Mouse (Mus musculus) lung, embryonic 16.5 days (tissue): Measurements from ENCODE around the gene Rufy1. TPM values are rescaled to one million over a fixed set of nuclear protein-coding genes. Genes with fewer than 3 reads are reported as not detected.
"Not testable (repeated sequence)": the region's sequence is repeated elsewhere in the genome, so short reads cannot be mapped to it uniquely, and the experiment has no call there.

Experiments
- ATAC-seq: fragments of 200-750 bp; cut with Nextera tagmentation; 2 replicates; pipeline ENCODE4 v1.8.0; 2017; ENCODE audit warnings: low read depth, mild to moderate bottlenecking, moderate library complexity
- H3K27ac ChIP-seq: fragments of 300-500 bp; sonication (generic); 2 replicates; pipeline ENCODE4 v1.5.1; 2014; ENCODE audit warnings: mild to moderate bottlenecking, control low read depth, low read length
- H3K27me3 ChIP-seq: fragments of 300-500 bp; sonication (generic); 2 replicates; pipeline ENCODE4 v1.6.1; 2014; ENCODE audit warnings: low read depth, low read length, mixed read lengths; ENCODE audit not compliant: control insufficient read depth, insufficient read depth
- H3K36me3 ChIP-seq: fragments of 300-500 bp; sonication (generic); 2 replicates; pipeline ENCODE4 v1.6.1; 2014; ENCODE audit warnings: low read length; ENCODE audit not compliant: control insufficient read depth, insufficient read depth
- H3K4me1 ChIP-seq: fragments of 300-500 bp; sonication (generic); replicated peaks from 2 replicates; pipeline ENCODE4 v1.6.1; 2014; ENCODE audit warnings: low read length, mixed read lengths; ENCODE audit not compliant: control insufficient read depth, insufficient read depth
- H3K4me2 ChIP-seq: fragments of 300-500 bp; sonication (generic); 2 replicates; pipeline ENCODE4 v1.6.1; 2014; ENCODE audit warnings: low read depth, low read length, control low read depth
- H3K4me3 ChIP-seq: fragments of 300-500 bp; sonication (generic); 2 replicates; pipeline ENCODE4 v1.5.1; 2014; ENCODE audit warnings: mild to moderate bottlenecking, low read length, control low read depth
- H3K9ac ChIP-seq: fragments of 300-500 bp; sonication (generic); 2 replicates; pipeline ENCODE4 v1.6.1; 2014; ENCODE audit warnings: low read length, control low read depth
- H3K9me3 ChIP-seq: fragments of 300-500 bp; sonication (generic); 2 replicates; pipeline ENCODE4 v1.6.1; 2016; ENCODE audit warnings: low read length; ENCODE audit not compliant: control insufficient read depth
- WGBS: fragments of 180-500 bp; shearing (Covaris S2); extraction: QIAGEN DNeasy Blood & Tissue Kit; methylation state at CpG from one replicate; pipeline ENCODE4 v1.1.7; 2014; 5-methylcytosine and 5-hydroxymethylcytosine counted together
- polyA plus RNA-seq: library from polyadenylated mRNA; unstranded; fragments of >200 nt; fragmentation: Nextera tagmentation; extraction: Ambion mirVana; gene quantifications from 2 replicates; pipeline ENCODE4 v1.2.1, GENCODE M21; 2015

Rufy1 gene
- polyA plus RNA-seq, 1 experiment from 2014 or later = 23.6 TPM

DNA sequence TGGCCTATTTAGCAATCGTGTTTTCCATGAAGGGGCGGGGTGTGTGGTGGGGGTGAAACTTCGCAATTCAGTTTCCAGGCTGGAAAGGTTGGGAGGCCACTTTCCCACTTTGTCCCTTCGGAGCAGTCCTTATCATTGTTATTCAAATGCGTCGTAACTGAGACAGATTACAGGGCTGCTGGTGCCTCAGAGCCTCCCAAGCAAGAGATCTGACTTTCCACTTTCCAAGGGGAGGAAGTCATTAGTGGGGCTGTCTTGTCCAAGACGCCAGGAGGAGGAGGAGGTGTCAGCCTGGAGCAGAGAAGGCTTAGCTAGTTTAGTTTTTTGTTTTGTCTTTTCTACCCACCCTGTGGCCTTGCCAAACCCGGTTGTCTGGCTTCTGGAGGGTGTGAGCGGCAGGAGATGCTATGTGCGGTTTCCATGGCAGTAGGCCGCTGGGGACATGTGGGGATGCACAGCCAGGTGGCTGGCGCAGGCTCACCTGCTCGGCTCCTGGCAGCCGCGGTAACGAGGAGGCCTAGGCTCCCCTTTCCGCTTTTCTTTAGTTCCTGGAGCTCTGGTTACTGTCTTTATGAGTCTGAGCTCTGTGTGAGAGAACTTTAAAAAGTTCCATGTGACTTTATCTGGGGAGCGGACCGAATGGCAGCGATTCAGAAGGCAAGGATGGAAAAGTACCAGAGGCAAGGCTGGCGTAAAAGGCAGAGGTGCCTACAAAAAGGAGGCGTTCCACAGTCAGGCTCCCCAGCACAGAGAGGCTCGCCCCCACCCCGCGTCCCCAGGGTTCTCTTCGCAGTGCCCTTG is 26.4 kb upstream of the Rufy1 start:
- Histone ChIP-seq H3K36me3 (no peaks in the 10 kb centered on the region), H3K9ac (no peak overlapping the region), H3K4me1 (peaks cover 11% of the 10 kb centered on the region), H3K27ac (no peak overlapping the region), H3K4me3 (no peak overlapping the region), H3K4me2 (peak overlapping the region; percentile 30), H3K9me3 (no peaks in the 10 kb centered on the region), H3K27me3 (no peaks in the 10 kb centered on the region)
- ATAC-seq = peak; percentile 60; the same call in 1 of the 2 replicates
- 6% methylated on average over 26 of the region's 26 CpGs for WGBS

DNA sequence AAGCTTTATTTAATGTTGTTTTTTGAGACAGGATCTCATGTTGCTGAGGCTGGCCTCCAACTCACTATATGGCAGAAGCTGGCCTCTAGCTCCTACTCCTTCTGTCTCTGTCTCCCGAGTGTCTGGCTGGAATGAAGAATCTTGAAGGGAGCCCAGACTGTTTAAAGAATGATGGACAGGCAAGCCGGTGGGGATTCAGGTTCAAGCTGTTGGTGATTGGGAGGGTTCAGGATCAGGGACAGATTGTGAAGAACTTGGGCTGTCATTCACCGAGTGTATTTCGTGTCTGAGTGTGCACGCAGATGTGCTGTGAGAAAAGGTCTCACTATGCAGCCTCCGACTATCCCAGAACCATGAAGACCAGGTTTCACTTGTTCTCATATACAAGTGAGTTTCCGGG is 25.5 kb upstream of the Rufy1 start:
- 54% methylated on average over 7 of the region's 7 CpGs for WGBS
- Histone ChIP-seq H3K36me3 (no peaks in the 10 kb centered on the region), H3K27ac (no peak overlapping the region), H3K27me3 (no peaks in the 10 kb centered on the region), H3K9me3 (no peaks in the 10 kb centered on the region), H3K4me3 (no peak overlapping the region), H3K4me1 (peaks cover 11% of the 10 kb centered on the region), H3K4me2 (no peak overlapping the region), H3K9ac (no peak overlapping the region)
- ATAC-seq = no peak

DNA sequence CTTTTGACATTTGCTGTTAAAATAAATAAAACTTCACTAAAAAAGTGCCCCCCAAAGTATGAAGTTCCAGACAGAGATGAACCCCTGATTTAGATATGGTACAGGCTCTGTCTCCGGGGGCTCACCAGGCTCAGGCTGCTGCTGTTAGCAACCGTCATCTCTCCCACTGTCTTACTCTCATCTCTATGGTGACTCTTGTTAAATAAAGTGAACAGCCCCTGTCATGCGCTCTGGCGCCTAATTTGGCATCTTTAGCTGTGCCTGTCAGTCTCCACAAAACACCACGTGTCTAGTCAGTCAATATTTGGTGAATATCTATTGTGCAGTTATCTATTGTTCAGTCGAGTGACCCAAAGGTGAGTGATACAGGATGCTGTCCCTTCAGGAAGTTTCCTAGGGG is 24.0 kb upstream of the Rufy1 start:
- Histone ChIP-seq H3K27me3 (no peaks in the 10 kb centered on the region), H3K9ac (no peak overlapping the region), H3K36me3 (no peaks in the 10 kb centered on the region), H3K9me3 (no peaks in the 10 kb centered on the region), H3K27ac (no peak overlapping the region), H3K4me2 (no peak overlapping the region), H3K4me3 (no peak overlapping the region), H3K4me1 (peaks cover 11% of the 10 kb centered on the region)
- ATAC-seq = no peak
- WGBS = 50% methylated on average over 6 of the region's 6 CpGs

DNA sequence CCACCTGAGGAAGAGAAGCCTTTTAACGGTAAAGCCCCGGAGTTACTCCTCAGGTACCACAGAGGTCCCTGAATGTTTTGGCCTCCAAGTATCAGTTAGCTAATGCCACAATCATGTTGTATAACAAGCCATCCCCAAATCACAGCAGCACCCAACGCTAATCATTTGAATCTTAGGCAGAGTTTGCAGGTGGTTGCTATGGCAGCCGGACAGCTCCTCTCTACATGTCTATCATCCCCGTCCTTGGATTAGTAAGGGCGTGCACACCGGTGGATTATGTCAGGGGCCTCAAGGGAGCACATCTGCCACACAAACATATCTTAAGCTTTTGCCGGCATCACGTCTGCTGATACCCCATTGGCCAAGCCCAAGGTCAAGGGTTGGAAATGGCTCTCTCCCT is 19.3 kb upstream of the Rufy1 start:
- H3K4me1 ChIP-seq = 0 out of 2 replicates have a peak, but pooled peaks cover 3% of the 10 kb centered on the region
- no peak overlapping the region for H3K9ac ChIP-seq
- no peak overlapping the region for H3K4me3 ChIP-seq
- WGBS = 68% methylated on average over 9 of the region's 9 CpGs
- H3K9me3 ChIP-seq = no peaks in the 10 kb centered on the region
- no peaks in the 10 kb centered on the region for H3K27me3 ChIP-seq
- no peak overlapping the region for H3K27ac ChIP-seq
- no peaks in the 10 kb centered on the region for H3K36me3 ChIP-seq
- no peak for ATAC-seq
- no peak overlapping the region for H3K4me2 ChIP-seq

DNA sequence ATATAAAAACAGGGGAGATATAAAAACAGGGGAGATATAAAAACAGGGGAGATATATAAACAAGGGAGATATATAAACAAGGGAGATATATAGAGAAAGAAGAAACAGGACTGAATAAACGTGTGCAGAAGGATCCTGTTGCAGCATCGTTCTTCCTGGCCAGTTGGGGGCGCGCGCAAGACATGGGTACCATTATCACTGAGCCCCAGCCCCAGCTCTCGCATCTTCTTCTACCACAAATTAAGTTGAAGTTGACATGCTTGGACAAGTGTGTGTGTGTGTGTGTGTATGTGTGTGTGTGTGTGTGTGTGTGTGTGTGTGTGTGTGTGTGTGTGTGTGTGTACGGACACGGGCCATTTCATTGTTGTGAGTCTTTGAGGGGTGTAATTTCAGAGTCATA is 17.2 kb upstream of the Rufy1 start:
- H3K4me1 ChIP-seq, H3K27me3 ChIP-seq, ATAC-seq, H3K27ac ChIP-seq, H3K9ac ChIP-seq, H3K36me3 ChIP-seq, H3K4me2 ChIP-seq, H3K9me3 ChIP-seq, H3K4me3 ChIP-seq: not testable (repeated sequence)
- 62% methylated on average over 8 of the region's 8 CpGs for WGBS

DNA sequence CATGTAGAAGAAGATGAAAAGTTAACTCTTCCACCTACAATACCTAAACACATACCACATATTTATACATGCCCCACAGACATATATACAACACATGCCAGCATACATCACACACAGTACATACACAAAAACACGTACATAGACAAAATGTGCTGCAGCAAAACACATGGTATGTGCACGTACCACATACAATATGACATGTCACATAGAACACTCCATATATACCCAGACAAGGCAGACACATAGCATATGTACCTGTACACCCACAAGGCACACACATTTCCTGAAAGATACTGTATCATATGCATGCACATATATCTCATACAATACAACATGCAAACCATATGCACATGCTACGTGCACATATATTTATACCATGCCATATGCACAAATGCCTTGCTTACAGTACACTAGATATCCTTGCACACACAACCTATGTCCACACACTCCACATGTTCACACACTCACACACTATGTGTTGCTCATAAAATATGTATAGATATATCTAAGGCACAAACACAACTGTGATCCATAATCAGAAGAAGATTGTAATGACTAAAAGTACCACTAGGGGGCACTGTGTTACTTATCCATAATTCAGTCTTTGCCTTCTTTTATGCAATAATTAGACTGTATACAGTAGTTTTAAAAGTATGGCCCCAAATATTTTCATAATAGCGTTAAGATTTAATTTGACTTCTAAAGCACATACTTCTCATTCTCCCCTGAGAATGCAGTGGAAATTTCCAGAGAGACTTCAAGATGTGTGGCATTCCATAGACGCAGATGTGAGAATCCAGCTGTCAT is 12.5 kb upstream of the Rufy1 start:
- no peaks in the 10 kb centered on the region; the same call in 1 of the 2 replicates for H3K4me1 ChIP-seq
- H3K36me3 ChIP-seq = no peaks in the 10 kb centered on the region
- H3K27me3 ChIP-seq = no peaks in the 10 kb centered on the region
- no peaks in the 10 kb centered on the region for H3K9me3 ChIP-seq
- no peak overlapping the region for H3K4me3 ChIP-seq
- WGBS = 69% methylated on average over 5 of the region's 5 CpGs
- H3K27ac ChIP-seq = no peak overlapping the region
- H3K4me2 ChIP-seq = no peak overlapping the region
- H3K9ac ChIP-seq = no peak overlapping the region
- ATAC-seq = no peak

DNA sequence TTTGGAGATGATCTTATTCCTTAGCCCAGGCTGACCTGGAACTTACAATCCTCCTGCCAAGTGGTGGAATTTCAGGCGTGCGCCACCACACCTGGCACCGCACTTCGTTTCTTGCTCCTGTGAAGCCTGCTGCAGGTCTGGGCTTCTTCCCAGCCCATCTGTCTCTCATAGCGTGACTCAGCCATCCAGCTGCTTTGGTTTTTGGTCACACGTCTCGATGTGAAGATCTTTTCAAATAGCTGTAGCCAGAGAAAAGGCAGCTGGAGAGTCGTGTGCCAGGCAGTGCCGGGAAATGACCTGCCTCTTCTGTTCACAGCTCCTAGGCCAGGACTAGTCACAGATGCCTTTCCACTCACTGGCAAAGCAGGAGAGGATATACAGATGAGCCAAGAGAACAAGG is 10.7 kb upstream of the Rufy1 start:
- H3K4me1 ChIP-seq = no peaks in the 10 kb centered on the region; the same call in 1 of the 2 replicates
- no peaks in the 10 kb centered on the region for H3K27me3 ChIP-seq
- H3K9ac ChIP-seq = no peak overlapping the region
- WGBS = 46% methylated on average over 9 of the region's 9 CpGs
- peak; percentile 73 for ATAC-seq
- no peak overlapping the region for H3K27ac ChIP-seq
- H3K4me3 ChIP-seq = no peak overlapping the region
- H3K4me2 ChIP-seq = no peak overlapping the region
- H3K36me3 ChIP-seq = no peaks in the 10 kb centered on the region
- H3K9me3 ChIP-seq = no peaks in the 10 kb centered on the region

DNA sequence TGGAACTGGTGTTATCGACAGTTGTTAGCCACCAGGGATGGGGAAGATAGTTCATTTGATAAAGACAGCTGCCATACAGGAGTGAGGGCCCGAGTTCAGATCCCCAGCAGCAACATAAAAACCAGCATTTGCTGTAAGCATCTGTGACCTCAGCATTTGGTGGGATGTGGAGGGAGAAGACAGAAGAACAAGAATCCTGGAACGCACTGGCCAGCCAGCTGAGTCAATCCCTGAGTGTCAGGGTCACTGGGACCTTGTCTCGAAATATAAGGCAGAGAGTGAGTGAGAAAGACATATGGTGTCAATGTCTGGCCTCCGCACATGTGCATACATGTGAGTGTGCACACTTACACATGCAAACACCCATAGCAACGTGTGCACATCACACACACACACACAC is 9.8 kb upstream of the Rufy1 start:
- no peak for ATAC-seq
- no peaks in the 10 kb centered on the region; the same call in 1 of the 2 replicates for H3K4me1 ChIP-seq
- 70% methylated on average over 6 of the region's 6 CpGs for WGBS
- no peak overlapping the region for H3K9ac ChIP-seq
- H3K4me3 ChIP-seq = no peak overlapping the region
- H3K27me3 ChIP-seq = no peaks in the 10 kb centered on the region
- no peaks in the 10 kb centered on the region for H3K9me3 ChIP-seq
- no peak overlapping the region for H3K27ac ChIP-seq
- H3K4me2 ChIP-seq = no peak overlapping the region
- no peaks in the 10 kb centered on the region for H3K36me3 ChIP-seq

DNA sequence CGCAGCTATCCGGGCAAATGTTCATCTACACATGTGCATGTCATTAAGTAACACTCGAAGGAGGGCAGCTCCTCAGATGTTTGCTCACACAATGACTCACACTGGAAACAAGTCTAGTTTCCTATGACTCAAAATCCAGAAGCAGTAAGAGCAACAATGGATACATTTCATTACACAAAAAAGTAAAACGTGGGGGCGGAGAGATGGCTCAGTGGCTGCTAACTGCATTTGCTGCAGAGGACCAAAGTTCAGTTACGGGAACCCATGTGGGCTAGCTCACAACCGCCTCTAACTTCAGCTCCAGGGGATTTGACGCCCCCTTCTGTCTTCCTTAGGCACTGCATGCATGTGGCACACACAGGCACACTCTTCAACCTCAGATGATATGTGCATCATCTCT is 8.9 kb upstream of the Rufy1 start:
- Histone ChIP-seq H3K27ac (no peak overlapping the region), H3K4me1 (no peaks in the 10 kb centered on the region; the same call in 1 of the 2 replicates), H3K9ac (no peak overlapping the region), H3K27me3 (no peaks in the 10 kb centered on the region), H3K36me3 (no peaks in the 10 kb centered on the region), H3K4me2 (no peak overlapping the region), H3K9me3 (no peaks in the 10 kb centered on the region), H3K4me3 (no peak overlapping the region)
- WGBS = 44% methylated on average over 8 of the region's 8 CpGs
- ATAC-seq = no peak
